Comparison of ENCODE assay signal across 8 mouse cellular contexts in genomic region chr13:91165200-91165599, GRCm38 (mm10). TPM values are rescaled to one million over a fixed set of nuclear protein-coding genes. Genes with fewer than 3 reads are reported as not detected.
DNase-seq lines count a peak whose midpoint lies in the region; ATAC-seq and TF ChIP-seq lines count a peak whose summit lies in the region.

No protein-coding gene starts in this region.

- WGBS in limb, embryonic 15.5 days, result 52% methylated on average over 6 of the region's 6 CpGs
- 83% methylated on average over 6 of the region's 6 CpGs for WGBS in hindbrain, embryonic 11.5 days

- H3K36me3 ChIP-seq in limb, embryonic 15.5 days, result no peaks in the 10 kb centered on the region
- no peaks in the 10 kb centered on the region for H3K36me3 ChIP-seq in hindbrain, embryonic 11.5 days (ENCODE audit: control insufficient read depth, insufficient read depth, low read length)

- H3K9ac ChIP-seq in limb, embryonic 15.5 days, result no peak overlapping the region
- H3K9ac ChIP-seq in hindbrain, embryonic 11.5 days (ENCODE audit: low read depth, low read length), result no peak overlapping the region

- DNase-seq in gastrocnemius, adult 2 months, result no peak
- no peak for DNase-seq in gastrocnemius, adult 8-10 months (ENCODE audit: low spot score in 2 of 2)
- DNase-seq in 416B (ENCODE audit: low read depth), result peak; percentile 27
- no peak for DNase-seq in spleen, postnatal 4 days (ENCODE audit: low spot score in 2 of 2)
- no peak for DNase-seq in hindbrain, embryonic 11.5 days (ENCODE audit: low spot score)
- no peak for DNase-seq in cerebellum, postnatal 14 days

- ATAC-seq in frontal cortex, adult (ENCODE audit: low TSS enrichment), result peak; percentile 90
- ATAC-seq in limb, embryonic 15.5 days (ENCODE audit: insufficient number of reproducible peaks, low FRiP score, low TSS enrichment, low read depth), result 0 out of 2 replicates have a peak, but pooled peaks have one; percentile 71
- ATAC-seq in hindbrain, embryonic 11.5 days (ENCODE audit: low FRiP score), result no peak

- H3K4me3 ChIP-seq in gastrocnemius, adult 2 months, result no peak overlapping the region
- no peak overlapping the region for H3K4me3 ChIP-seq in limb, embryonic 15.5 days
- no peak overlapping the region for H3K4me3 ChIP-seq in hindbrain, embryonic 11.5 days (ENCODE audit: low read depth, low read length)

- peaks cover 35% of the 10 kb centered on the region for H3K4me1 ChIP-seq in limb, embryonic 15.5 days
- no peaks in the 10 kb centered on the region for H3K4me1 ChIP-seq in hindbrain, embryonic 11.5 days (replicated peaks; ENCODE audit: control insufficient read depth, insufficient read depth, low read length)

- TF ChIP-seq CTCF in gastrocnemius, adult 2 months (IDR thresholded peaks at IDR 0.05), result no peak

- H3K9me3 ChIP-seq in limb, embryonic 15.5 days, result no peaks in the 10 kb centered on the region
- no peaks in the 10 kb centered on the region for H3K9me3 ChIP-seq in hindbrain, embryonic 11.5 days (ENCODE audit: control insufficient read depth, low read length)

- no peaks in the 10 kb centered on the region for H3K27me3 ChIP-seq in limb, embryonic 15.5 days
- no peaks in the 10 kb centered on the region for H3K27me3 ChIP-seq in hindbrain, embryonic 11.5 days (ENCODE audit: control insufficient read depth, insufficient read depth, low read length)

- intact Hi-C loops in gastrocnemius, adult 2 months (cut with DNase I), result no loop called here

- peak overlapping the region; percentile 60 for H3K27ac ChIP-seq in gastrocnemius, adult 2 months
- peak overlapping the region; percentile 70 for H3K27ac ChIP-seq in limb, embryonic 15.5 days
- no peak overlapping the region for H3K27ac ChIP-seq in hindbrain, embryonic 11.5 days (ENCODE audit: low read depth, low read length)

- H3K4me2 ChIP-seq in limb, embryonic 15.5 days, result no peak overlapping the region
- no peak overlapping the region for H3K4me2 ChIP-seq in hindbrain, embryonic 11.5 days (replicated peaks; ENCODE audit: low read depth, low read length)

RNA-seq across cellular contexts. Expression of gene Atg10, which starts 58.6 kb away (rescaled TPM):
- 10 to 100 TPM in 1 of 2 experiments, 1 to 10 TPM in 1; 9.6 to 14.9 TPM for total RNA-seq in gastrocnemius, adult 2 months (2021)
- 10 to 100 TPM in 2 of 4 experiments, 1 to 10 TPM in 2; 8.0 to 13.9 (median 10.9) TPM for total RNA-seq in gastrocnemius, adult 8-10 months (2022)
- polyA plus RNA-seq in limb, embryonic 15.5 days (2015; fragmentation: Nextera tagmentation; extraction: Ambion mirVana), result 15.4 and 17.8 TPM in 2 replicates
- polyA plus RNA-seq in hindbrain, embryonic 11.5 days (2014; fragmentation: Nextera tagmentation; extraction: Ambion mirVana), result 16.6 and 17.3 TPM in 2 replicates
